Mouse (Mus musculus) liver, embryonic 12.5 days (tissue): Measurements from ENCODE around the gene Prm3. TPM values are rescaled to one million over a fixed set of nuclear protein-coding genes. Genes with fewer than 3 reads are reported as not detected.
A peak's percentile ranks its signal among the peaks of the same experiment; 100 is the strongest.

Source experiments
- ATAC-seq: fragments of 200-750 bp; cut with Nextera tagmentation; 2 replicates; pipeline ENCODE4 v1.8.0; 2017; ENCODE audit warnings: moderate number of reproducible peaks, mild to moderate bottlenecking, moderate library complexity
- H3K27ac ChIP-seq: fragments of 300-500 bp; sonication (generic); 2 replicates; pipeline ENCODE4 v1.5.1; 2016; ENCODE audit warnings: mild to moderate bottlenecking
- H3K27me3 ChIP-seq: fragments of 300-500 bp; sonication (generic); replicated peaks from 2 replicates; pipeline ENCODE4 v1.6.1; 2016; ENCODE audit warnings: mild to moderate bottlenecking, moderate library complexity
- H3K36me3 ChIP-seq: fragments of 300-500 bp; sonication (generic); 2 replicates; pipeline ENCODE4 v1.6.1; 2016; ENCODE audit warnings: mild to moderate bottlenecking, moderate library complexity
- H3K4me1 ChIP-seq: fragments of 300-500 bp; sonication (generic); 2 replicates; pipeline ENCODE4 v1.6.1; 2016
- H3K4me2 ChIP-seq: fragments of 300-500 bp; sonication (generic); 2 replicates; pipeline ENCODE4 v1.6.1; 2016; ENCODE audit warnings: mild to moderate bottlenecking, moderate library complexity
- H3K4me3 ChIP-seq: fragments of 300-500 bp; sonication (generic); 2 replicates; pipeline ENCODE4 v1.5.1; 2016; ENCODE audit warnings: mild to moderate bottlenecking, moderate library complexity
- H3K9ac ChIP-seq: fragments of 300-500 bp; sonication (generic); 2 replicates; pipeline ENCODE4 v1.6.1; 2016; ENCODE audit warnings: mild to moderate bottlenecking, moderate library complexity
- H3K9me3 ChIP-seq: fragments of 300-500 bp; sonication (generic); replicated peaks from 2 replicates; pipeline ENCODE4 v1.6.1; 2016; ENCODE audit warnings: mild to moderate bottlenecking, moderate library complexity
- WGBS: fragments of 180-500 bp; shearing (Covaris S2); methylation state at CpG from one replicate; pipeline ENCODE4 v1.1.7; 2016; ENCODE audit not compliant: insufficient replicate concordance; 5-methylcytosine and 5-hydroxymethylcytosine counted together
- polyA plus RNA-seq: library from polyadenylated mRNA; unstranded; fragments of >200 nt; fragmentation: Nextera tagmentation; extraction: Ambion mirVana; gene quantifications from 2 replicates; pipeline ENCODE4 v1.2.1, GENCODE M21; 2016

The Prm3 gene
- polyA plus RNA-seq, 1 experiment from 2014 or later: not detected

DNA sequence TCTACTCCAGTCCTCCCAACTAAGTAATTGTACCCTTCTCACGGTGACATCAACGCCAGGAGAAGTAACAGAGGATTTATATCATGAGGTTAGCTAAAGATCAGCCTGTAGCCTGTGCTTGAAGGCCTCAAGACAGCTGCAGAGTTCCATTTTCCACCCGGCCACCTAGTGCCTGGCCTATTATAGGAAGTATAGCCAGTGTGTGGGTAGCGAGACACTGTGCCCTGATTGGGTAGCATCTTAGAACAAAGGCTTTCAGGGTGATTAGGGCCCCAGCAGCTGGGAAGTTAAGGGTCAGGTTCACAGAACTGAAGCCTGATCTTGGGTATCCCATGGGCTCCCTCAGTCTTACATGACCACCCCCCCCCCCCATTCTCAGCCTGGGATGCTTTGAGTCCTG lies 1.8 kb downstream of the Prm3 start:
- Histone ChIP-seq H3K4me1 (peaks cover 27% of the 10 kb centered on the region), H3K4me2 (no peak overlapping the region), H3K9me3 (no peaks in the 10 kb centered on the region), H3K36me3 (no peaks in the 10 kb centered on the region), H3K9ac (no peak overlapping the region), H3K27me3 (peaks cover 71% of the 10 kb centered on the region), H3K27ac (no peak overlapping the region), H3K4me3 (no peak overlapping the region)
- no peak for ATAC-seq
- WGBS: 62% methylated on average over 4 of the region's 4 CpGs

DNA sequence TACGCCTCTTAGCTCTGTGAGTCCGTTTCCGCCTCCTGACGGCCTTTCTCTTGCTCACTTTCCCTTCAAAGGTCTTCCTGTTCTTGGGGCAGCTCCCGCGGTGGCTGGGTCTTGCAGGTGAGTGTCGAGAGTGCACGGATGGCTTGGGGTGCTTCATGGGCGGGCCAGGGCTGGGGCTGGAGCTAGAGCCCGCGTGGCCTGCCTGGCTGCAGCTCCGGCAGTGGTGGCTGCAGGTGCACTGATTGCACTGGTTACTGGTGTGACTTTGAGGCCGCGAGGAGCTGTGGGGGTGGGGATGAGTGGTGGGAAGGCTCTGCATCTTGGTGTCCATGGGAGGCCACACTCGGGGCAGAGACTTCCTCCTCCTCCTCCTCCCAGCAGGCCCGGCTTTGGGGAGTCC lies 2.4 kb downstream of the Prm3 start, which contains the start of gene Tnp2:
Tnp2 (minus strand) TSS at position 390 of the 400 bp plus-strand sequence.
- Histone ChIP-seq H3K4me3 (no peak within 1 kb of the TSS), H3K27me3 (peaks cover 71% of the 10 kb centered on the region), H3K36me3 (no peaks in the 10 kb centered on the region), H3K27ac (no peak within 1 kb of the TSS), H3K4me2 (no peak within 1 kb of the TSS), H3K9ac (no peak within 1 kb of the TSS), H3K4me1 (peaks cover 32% of the 10 kb centered on the region), H3K9me3 (no peaks in the 10 kb centered on the region)
- WGBS: 49% methylated on average over 16 of the region's 16 CpGs
- ATAC-seq: no peak

GRCm38 (mm10) chr16:10787548-10788058 lies 3.1 kb downstream of the Prm3 start:
- H3K9ac ChIP-seq: no peak overlapping the region
- 65% methylated on average over 7 of the region's 7 CpGs for WGBS
- H3K27ac ChIP-seq: no peak overlapping the region
- H3K4me1 ChIP-seq: peaks cover 38% of the 10 kb centered on the region
- no peaks in the 10 kb centered on the region for H3K9me3 ChIP-seq
- H3K27me3 ChIP-seq: peaks cover 75% of the 10 kb centered on the region
- ATAC-seq: no peak
- no peaks in the 10 kb centered on the region for H3K36me3 ChIP-seq
- no peak overlapping the region for H3K4me2 ChIP-seq
- H3K4me3 ChIP-seq: no peak overlapping the region

DNA sequence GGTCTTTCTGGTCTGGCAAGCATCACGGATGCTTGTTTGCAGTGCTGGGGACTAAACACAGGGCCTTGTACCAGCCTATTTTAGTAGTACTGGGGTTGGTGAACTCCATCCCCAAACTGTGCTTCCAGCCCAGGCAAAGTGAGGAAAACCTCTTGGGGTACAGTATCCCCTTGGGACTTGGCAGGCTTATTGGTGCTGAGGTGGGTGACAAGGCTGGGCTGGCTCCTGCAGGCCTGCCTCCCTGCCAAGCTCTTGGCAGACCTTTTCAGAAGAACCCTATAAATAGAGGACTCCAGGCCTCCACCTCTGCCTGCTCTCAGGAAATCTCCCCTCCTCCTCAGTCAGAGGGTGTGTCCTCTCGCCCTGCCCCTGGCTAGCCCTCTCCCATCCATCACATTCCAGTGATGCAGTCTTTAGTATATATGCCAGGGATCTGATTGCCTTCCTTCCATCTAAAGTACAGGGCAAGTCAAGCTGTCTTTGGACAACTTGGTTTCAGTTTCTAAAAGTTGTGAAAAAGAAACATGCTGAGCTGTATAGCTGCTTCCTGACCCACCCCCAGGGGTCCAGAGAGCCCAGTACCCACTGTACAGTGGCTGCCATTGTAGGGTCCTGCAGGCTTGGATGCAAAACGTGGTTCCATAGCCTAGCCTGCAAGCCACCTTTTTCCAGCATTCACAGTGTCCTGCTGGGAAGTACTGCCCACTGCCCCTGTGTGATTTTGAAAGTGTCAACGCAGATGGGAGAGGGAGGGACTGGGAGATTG lies 3.7 kb downstream of the Prm3 start:
- peak overlapping the region; percentile 99 for H3K4me2 ChIP-seq
- H3K36me3 ChIP-seq: no peaks in the 10 kb centered on the region
- no peak overlapping the region for H3K27ac ChIP-seq
- H3K9ac ChIP-seq: no peak overlapping the region
- WGBS: 60% methylated on average over 4 of the region's 4 CpGs
- ATAC-seq: no peak
- H3K4me1 ChIP-seq: peaks cover 41% of the 10 kb centered on the region
- no peaks in the 10 kb centered on the region for H3K9me3 ChIP-seq
- H3K4me3 ChIP-seq: no peak overlapping the region; the same call in 1 of the 2 replicates
- peaks cover 75% of the 10 kb centered on the region for H3K27me3 ChIP-seq

DNA sequence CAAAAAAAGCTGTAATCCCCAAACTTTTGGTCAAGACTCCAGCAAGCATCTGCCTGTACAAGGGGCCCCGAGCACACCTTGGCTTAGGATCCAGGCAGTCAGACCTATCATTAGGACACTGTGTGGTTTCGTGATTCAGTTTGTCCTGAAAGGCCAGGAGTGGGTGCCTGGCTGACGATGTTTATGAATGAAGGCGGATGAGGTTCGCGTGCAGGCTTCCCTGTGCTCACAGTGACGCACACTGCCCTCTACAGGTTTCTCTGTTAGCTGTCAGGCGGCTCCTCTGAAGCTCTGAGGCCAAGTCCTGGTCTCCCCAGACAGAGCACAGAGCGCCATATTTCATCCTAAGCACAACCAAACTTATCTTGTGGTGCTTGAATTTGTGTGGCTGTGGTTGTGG lies 4.4 kb downstream of the Prm3 start:
- peaks cover 41% of the 10 kb centered on the region for H3K4me1 ChIP-seq
- H3K9ac ChIP-seq: peak overlapping the region; percentile 76
- peaks cover 75% of the 10 kb centered on the region for H3K27me3 ChIP-seq
- no peaks in the 10 kb centered on the region for H3K9me3 ChIP-seq
- peak; percentile 50 for ATAC-seq
- H3K4me3 ChIP-seq: peak overlapping the region; percentile 81
- under 1% methylated on average over 9 of the region's 9 CpGs for WGBS
- peak overlapping the region; percentile 82 for H3K27ac ChIP-seq
- no peaks in the 10 kb centered on the region for H3K36me3 ChIP-seq
- H3K4me2 ChIP-seq: peak overlapping the region; percentile 99

DNA sequence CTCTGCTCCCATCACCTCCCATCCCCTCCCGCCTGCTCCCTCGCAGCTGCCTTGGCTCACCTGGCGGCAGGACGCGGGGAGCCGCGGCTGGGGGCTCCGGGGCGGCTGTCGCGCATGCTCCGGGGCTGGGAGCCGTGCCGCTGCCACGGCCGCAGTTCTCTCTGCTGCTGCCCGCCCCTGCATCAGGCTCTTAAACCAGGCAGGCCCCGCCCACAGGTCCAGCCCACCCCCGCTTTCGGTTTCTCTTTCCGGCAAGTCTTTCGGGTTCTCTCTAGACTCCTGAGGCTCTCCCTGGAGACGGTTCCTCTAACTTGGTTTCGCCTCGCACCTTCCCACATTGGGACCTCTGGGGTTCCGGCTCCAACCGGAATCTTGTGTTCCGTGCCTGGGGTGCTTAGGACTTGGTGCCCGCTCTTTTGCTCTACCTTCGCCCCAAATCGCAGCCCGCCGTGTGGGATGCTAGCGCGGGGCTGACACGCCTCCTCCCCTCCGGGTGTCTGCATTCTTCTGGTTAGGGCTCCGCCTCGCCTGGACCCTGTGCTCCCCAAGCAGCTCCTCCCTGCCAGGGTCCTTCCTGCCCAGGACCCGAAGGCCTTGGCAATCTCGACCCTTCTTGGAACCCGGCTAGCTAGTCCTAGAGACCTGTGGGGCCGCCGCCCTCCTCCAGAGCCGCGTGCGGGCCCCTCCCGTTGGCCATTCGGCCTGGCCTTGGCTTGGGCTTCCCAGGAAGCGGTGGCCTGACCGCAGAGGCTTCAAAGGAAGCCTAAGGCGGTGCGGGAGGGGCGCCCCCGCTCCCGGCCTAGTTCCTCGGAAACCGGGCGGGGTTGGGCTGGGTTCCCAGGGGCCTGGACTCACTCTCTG lies 5.1 kb downstream of the Prm3 start, which contains the start of gene Socs1:
Socs1 (minus strand) TSS at position 166 of the 861 bp plus-strand sequence.
- Histone ChIP-seq H3K9me3 (no peaks in the 10 kb centered on the region), H3K4me1 (peaks cover 41% of the 10 kb centered on the region), H3K4me2 (peak within 1 kb of the TSS; percentile 99), H3K36me3 (no peaks in the 10 kb centered on the region), H3K9ac (peak within 1 kb of the TSS; percentile 76), H3K27me3 (peaks cover 74% of the 10 kb centered on the region), H3K27ac (peak within 1 kb of the TSS; percentile 82), H3K4me3 (peak within 1 kb of the TSS; percentile 81)
- peak; percentile 79 for ATAC-seq
- WGBS: under 1% methylated on average over 59 of the region's 59 CpGs

- H3K4me1 ChIP-seq: peaks cover 41% of the 10 kb centered on the region
- WGBS: under 1% methylated on average over 54 of the region's 55 CpGs
- peaks cover 71% of the 10 kb centered on the region for H3K27me3 ChIP-seq
- H3K27ac ChIP-seq: peak overlapping the region; percentile 82
- no peaks in the 10 kb centered on the region for H3K9me3 ChIP-seq
- H3K4me3 ChIP-seq: peak overlapping the region; percentile 81
- peak overlapping the region; percentile 99 for H3K4me2 ChIP-seq
- peak overlapping the region; percentile 76 for H3K9ac ChIP-seq
- no peaks in the 10 kb centered on the region for H3K36me3 ChIP-seq
- ATAC-seq: peak; percentile 67
These were observed 5.8 kb downstream of the Prm3 start for GRCm38 (mm10) chr16:10784793-10785370.

- Histone ChIP-seq H3K36me3 (no peaks in the 10 kb centered on the region), H3K9me3 (no peaks in the 10 kb centered on the region), H3K27me3 (peaks cover 64% of the 10 kb centered on the region), H3K4me3 (peak overlapping the region; percentile 81), H3K4me2 (peak overlapping the region; percentile 99), H3K27ac (no peak overlapping the region), H3K4me1 (peaks cover 41% of the 10 kb centered on the region), H3K9ac (peak overlapping the region; percentile 76)
- ATAC-seq: no peak
- 3% methylated on average over 81 of the region's 81 CpGs for WGBS
These were observed 6.6 kb downstream of the Prm3 start for GRCm38 (mm10) chr16:10783883-10784792.

DNA sequence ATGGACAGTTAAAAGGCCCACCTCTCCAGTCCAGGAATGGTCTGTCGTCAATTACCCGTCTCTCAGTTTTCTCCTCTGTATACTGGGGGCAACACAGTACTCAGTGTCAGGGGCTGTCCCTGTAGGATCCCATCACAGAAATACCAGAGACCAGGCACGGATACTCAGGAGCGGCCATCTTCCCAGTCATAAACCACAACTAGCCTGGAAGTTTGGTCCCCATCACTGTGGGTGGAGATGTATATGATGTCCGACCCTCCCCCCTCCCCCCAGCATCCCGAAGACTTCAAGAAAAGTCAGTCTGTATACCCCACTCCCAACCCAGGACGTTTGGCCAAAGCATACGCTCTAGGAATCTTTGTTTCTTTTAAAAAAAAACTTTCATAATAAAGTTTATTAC lies 7.3 kb downstream of the Prm3 start:
- Histone ChIP-seq H3K36me3 (no peaks in the 10 kb centered on the region), H3K4me1 (peaks cover 41% of the 10 kb centered on the region), H3K9me3 (no peaks in the 10 kb centered on the region), H3K4me3 (peak overlapping the region; percentile 81; the same call in 1 of the 2 replicates), H3K27ac (no peak overlapping the region), H3K4me2 (peak overlapping the region; percentile 99), H3K27me3 (peaks cover 58% of the 10 kb centered on the region), H3K9ac (no peak overlapping the region)
- WGBS: 39% methylated on average over 8 of the region's 8 CpGs
- ATAC-seq: no peak

DNA sequence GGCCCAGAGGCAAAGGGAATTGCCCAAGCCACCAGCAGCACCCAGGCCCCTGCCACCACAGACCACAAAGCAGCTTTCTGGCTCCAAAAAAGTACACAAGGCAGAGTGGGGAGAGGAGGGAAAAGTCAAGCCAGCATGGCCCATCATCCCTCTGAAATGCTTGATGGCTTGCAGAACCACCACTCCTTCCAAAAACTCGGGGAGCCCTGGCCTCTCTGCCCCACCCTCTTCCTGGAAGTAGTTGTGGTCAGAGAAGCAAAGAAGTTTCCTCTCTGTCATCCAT lies 7.6 kb downstream of the Prm3 start:
- 22% methylated on average over 1 of the region's 1 CpGs for WGBS
- H3K9ac ChIP-seq: no peak overlapping the region
- H3K4me2 ChIP-seq: no peak overlapping the region; the same call in 1 of the 2 replicates

More for the DNA sequence above, 7.6 kb downstream of the Prm3 start:
- H3K4me3 ChIP-seq: no peak overlapping the region
- no peak overlapping the region for H3K27ac ChIP-seq
- no peak for ATAC-seq
- peaks cover 39% of the 10 kb centered on the region for H3K4me1 ChIP-seq
- H3K27me3 ChIP-seq: peaks cover 57% of the 10 kb centered on the region
- H3K9me3 ChIP-seq: no peaks in the 10 kb centered on the region
- H3K36me3 ChIP-seq: no peaks in the 10 kb centered on the region
